Mouse (Mus musculus): ENCODE data around the gene Plekhh1. TPM values are rescaled to one million over a fixed set of nuclear protein-coding genes. Genes with fewer than 3 reads are reported as not detected.

Plekhh1 gene
- polyA plus RNA-seq, 1 experiment: 36.7 TPM

GRCm38 (mm10) chr12:79130299-79131177, 101.6 kb downstream of the Plekhh1 start, which contains the start of gene Arg2:
Gene Arg2, plus strand, starts transcription at chr12:79130777.
- TF ChIP-seq CTCF (IDR thresholded peaks at IDR 0.05; ENCODE audit: borderline replicate concordance, insufficient read depth, low read depth, low read length): no peak
- TF ChIP-seq POLR2A (IDR thresholded peaks at IDR 0.05; ENCODE audit: borderline replicate concordance, insufficient read depth, low read length): peak; percentile 51; the same call in 1 of the 2 replicates
- peak; percentile 86 for DNase-seq
- Histone ChIP-seq H3K27ac (ENCODE audit: insufficient read depth, low read length) (no peak within 1 kb of the TSS), H3K4me3 (replicated peaks; ENCODE audit: insufficient read depth, low read depth, low read length) (peak within 1 kb of the TSS; percentile 57), H3K4me1 (ENCODE audit: control insufficient read depth, insufficient read depth, low read length) (no peaks in the 10 kb centered on the region), H3K27me3 (ENCODE audit: control insufficient read depth, insufficient read depth, low read length) (no peaks in the 10 kb centered on the region; the same call in 1 of the 2 replicates)
- under 1% methylated on average over 47 of the region's 47 CpGs for WGBS

Other genes with a start within 250 kb of the Plekhh1 start
- gene Atp6v1d, start 167.5 kb upstream of the Plekhh1 start, polyA plus RNA-seq (2012; rRNA removed): 144 and 162 TPM in 2 replicates
- 29.1 and 33.2 TPM in 2 replicates for gene Eif2s1, start 167.3 kb upstream of the Plekhh1 start, polyA plus RNA-seq (2012; rRNA removed)
- 0.80 and 0.92 TPM in 2 replicates for gene Plek2, start 122.2 kb upstream of the Plekhh1 start, polyA plus RNA-seq (2012; rRNA removed)
- 80.8 and 90.8 TPM in 2 replicates for gene Tmem229b, start 21.5 kb upstream of the Plekhh1 start, polyA plus RNA-seq (2012; rRNA removed)
- 13.5 and 14.4 TPM in 2 replicates for gene Pigh, start 60.5 kb downstream of the Plekhh1 start, polyA plus RNA-seq (2012; rRNA removed)
- 0.59 and 0.68 TPM in 2 replicates for gene Arg2, start 101.6 kb downstream of the Plekhh1 start, polyA plus RNA-seq (2012; rRNA removed)
- gene Vti1b, start 143.5 kb downstream of the Plekhh1 start, polyA plus RNA-seq (2012; rRNA removed): 124 and 137 TPM in 2 replicates
- 31.1 and 32.4 TPM in 2 replicates for gene Rdh11, start 163.1 kb downstream of the Plekhh1 start, polyA plus RNA-seq (2012; rRNA removed)
- gene Rdh12, start 179.8 kb downstream of the Plekhh1 start, polyA plus RNA-seq (2012; rRNA removed): 2.1 and 2.6 TPM in 2 replicates

Measured in cerebellum, adult 2 months (tissue).